Mouse (Mus musculus) ES-Bruce4 (cell line): ENCODE results near the gene Clcn7.

Experiments
- CTCF ChIP-seq: IDR thresholded peaks from one replicate; pipeline ENCODE4 v1.8.1; 2011; ENCODE audit warnings: low read depth, low read length
- EP300 ChIP-seq: IDR thresholded peaks from 2 replicates; pipeline ENCODE4 v1.6.1; 2011; ENCODE audit warnings: low read depth, low read length; ENCODE audit not compliant: insufficient read depth
- POLR2A ChIP-seq: IDR thresholded peaks from one replicate; pipeline ENCODE4 v1.8.1; 2011; ENCODE audit warnings: low read length; ENCODE audit not compliant: insufficient read depth

DNA sequence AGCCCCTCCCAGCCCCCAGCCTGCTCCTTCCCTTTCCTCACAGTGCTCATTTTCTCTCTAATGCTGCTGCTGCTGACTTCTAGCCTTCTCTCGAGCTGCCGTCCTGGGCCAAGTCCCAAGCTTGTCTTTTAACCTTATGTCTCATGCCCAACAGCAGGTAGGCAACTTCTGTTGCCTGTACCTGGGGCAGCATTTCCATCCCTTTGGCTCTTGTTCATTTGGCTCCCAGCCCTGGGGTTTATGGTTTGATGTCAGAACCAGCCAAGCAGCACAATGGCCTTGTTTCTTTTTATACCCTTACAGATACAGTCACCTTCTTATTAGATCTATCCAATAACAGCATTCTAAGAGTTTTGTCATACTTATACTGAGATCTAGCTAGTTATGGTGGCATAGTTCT lies 37.0 kb upstream of the Clcn7 start:
- TF ChIP-seq POLR2A (no peak), CTCF (no peak), EP300 (no peak)
